Mouse (Mus musculus): Measurements from ENCODE around the gene Pla2g7. TPM values are rescaled to one million over a fixed set of nuclear protein-coding genes. Genes with fewer than 3 reads are reported as not detected.

Pla2g7 gene
- total RNA-seq (2023): 100 and 107 TPM in 2 replicates

GRCm38 (mm10) chr17:43567992-43568888 is at the start of gene Pla2g7:
Gene Pla2g7, plus strand, starts transcription at chr17:43568098.

GRCm38 (mm10) chr17:43543539-43543938 is 24.4 kb upstream of the Pla2g7 start, which contains the start of gene Ankrd66:
Gene Ankrd66, minus strand, starts transcription at chr17:43543639.

GRCm38 (mm10) chr17:43629496-43630426 is 61.9 kb downstream of the Pla2g7 start, which contains the start of gene Tdrd6:
Gene Tdrd6, minus strand, starts transcription at chr17:43630299.

Other genes with a start within 250 kb of the Pla2g7 start
- 0.54 TPM in 1 of 2 replicates, not detected in the other for gene Adgrf5, start 207.6 kb upstream of the Pla2g7 start, total RNA-seq (2023)
- not detected in 2 replicates for gene Mep1a, start 65.3 kb upstream of the Pla2g7 start, total RNA-seq (2023)
- 0.73 and 0.91 TPM in 2 replicates for gene Ankrd66, start 24.5 kb upstream of the Pla2g7 start, total RNA-seq (2023)
- not detected in 2 replicates for gene Tdrd6, start 62.2 kb downstream of the Pla2g7 start, total RNA-seq (2023)
- 2.1 and 3.1 TPM in 2 replicates for gene Slc25a27, start 99.1 kb downstream of the Pla2g7 start, total RNA-seq (2023)
- 4.5 and 5.4 TPM in 2 replicates for gene Cyp39a1, start 99.3 kb downstream of the Pla2g7 start, total RNA-seq (2023)
- not detected in 2 replicates for gene Rcan2, start 233.3 kb downstream of the Pla2g7 start, total RNA-seq (2023)

Measured in neutrophil, adult 65 days (primary cell).